Mouse (Mus musculus) heart, postnatal 10 days (tissue): Measurements from ENCODE around the gene Pcnx2. TPM values are rescaled to one million over a fixed set of nuclear protein-coding genes. Genes with fewer than 3 reads are reported as not detected.
A peak's percentile ranks its signal among the peaks of the same experiment; 100 is the strongest.

ENCODE experiments used
- DNase-seq, 2 experiments: peaks; one replicate each; pipeline ENCODE4 v3.0.0; 2021
- intact Hi-C: fragments of 180-260 bp; cut with DNase I; formaldehyde crosslinking; loops from one replicate; pipeline ENCODE4 v1.15.1; 2025
- total RNA-seq, 2 experiments: library from RNA; stranded (reverse); gene quantifications; 2 replicates each; pipeline ENCODE4 v1.2.3; 2021

Pcnx2 gene
- under 1 TPM; 0.45 TPM for total RNA-seq

DNA sequence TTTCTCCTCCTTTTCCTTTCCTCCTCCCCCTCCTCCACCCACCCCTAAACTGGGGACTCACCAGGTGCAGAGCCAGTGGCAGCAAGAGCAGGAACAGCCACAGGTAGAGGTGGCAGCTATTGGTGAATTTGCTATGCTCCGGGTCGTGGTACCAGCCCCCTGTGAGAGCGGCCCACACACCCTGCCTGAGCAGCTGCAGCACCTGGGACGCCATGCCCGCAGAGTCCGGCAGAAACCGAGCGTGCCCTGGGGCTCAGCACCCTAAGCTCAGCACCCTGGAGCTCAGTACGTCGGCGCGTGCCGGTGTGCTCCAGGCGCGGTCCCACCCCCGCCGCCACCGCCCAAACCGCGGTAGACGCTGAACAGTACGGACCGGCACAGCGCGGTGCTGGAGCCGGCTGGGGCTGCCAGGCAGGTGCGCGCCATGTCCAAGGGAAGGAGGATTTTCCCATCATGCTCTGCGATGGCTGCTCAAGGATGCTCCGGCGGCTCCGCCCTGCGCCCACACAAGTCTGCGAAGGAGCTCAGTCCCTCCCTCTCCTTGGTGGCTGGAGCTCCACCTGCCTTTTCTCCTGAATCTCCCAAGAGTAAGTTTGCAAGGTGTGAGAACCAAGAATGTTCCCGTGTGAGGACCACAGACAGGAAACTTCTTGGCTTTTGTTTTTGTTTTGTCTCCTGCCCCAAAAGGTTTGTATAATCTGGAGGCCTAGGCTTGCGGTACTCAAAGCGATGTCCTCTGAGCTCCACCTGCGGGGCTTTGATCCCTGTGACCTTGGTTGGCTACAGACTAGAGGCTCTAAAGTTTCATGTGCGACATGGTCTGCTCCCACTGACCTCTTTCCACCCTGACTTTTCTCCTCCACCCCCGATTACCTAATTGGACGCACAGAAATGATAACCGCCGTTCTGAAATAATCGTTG lies at the start of gene Pcnx2:
Gene Pcnx2, minus strand, starts transcription at position 450 of the 921 bp plus-strand sequence.
- DNase-seq: no peak
- intact Hi-C loops: no loop called here

DNA sequence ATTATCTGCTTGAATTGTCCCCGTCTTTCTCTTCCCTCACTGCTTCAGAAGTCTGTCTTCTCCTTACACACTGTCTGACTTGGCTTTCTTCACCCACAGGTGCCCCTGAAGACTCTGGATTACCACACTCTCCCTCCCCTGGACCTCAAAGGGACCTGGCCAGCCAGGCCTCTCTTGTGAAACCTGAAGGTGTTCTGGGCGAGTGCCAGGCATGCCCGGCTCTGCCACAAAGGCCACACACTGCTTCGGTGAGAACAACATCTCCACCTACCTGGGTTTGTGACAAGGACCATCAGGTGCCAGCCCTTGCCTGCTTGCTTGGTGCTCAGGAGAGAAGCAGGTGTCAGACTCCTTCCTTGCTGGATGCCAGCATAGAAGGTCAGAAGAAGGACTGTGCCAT lies 46.4 kb upstream of the Pcnx2 start:
- intact Hi-C loops: no loop called here
- no peak for DNase-seq

DNA sequence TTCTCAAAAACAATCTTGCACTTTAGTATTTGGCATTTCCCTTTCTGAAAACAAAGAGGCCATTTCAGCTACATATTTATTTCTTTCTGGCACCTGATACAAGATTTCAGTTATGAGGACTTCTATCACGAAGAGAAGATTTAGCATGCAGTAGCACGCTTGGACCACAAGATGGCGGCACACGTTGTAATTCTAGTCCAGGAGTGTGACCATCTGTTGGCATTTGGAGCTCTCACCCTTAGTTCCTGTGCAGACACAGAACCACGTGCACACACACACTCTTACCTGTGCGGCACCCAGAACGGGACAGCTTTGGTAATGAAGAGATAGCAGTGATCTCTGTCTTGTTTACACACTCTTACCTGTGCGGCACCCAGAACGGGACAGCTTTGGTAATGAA lies 37.5 kb upstream of the Pcnx2 start:
- DNase-seq: peak; percentile 33 to 71
- intact Hi-C loops: no loop called here

DNA sequence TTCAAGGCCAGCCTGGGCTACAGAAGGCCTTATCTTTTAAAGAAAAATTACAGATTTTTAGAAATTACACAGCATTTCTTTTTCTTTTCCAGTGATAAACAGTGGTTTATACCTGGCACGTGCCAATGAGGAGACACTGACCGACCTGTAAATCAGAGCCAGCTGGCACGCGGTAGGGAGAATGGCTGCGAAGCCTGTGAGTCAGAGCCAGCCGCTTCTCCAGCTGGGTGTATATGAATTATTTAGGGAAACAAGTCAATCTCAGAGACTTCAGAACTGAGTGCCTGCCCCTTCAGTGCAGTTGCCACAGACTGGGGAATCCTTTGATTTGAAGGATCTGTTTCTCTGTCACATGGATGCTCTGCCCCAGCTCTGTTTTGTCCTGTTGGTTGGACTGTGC lies 33.7 kb upstream of the Pcnx2 start:
- intact Hi-C loops: no loop called here
- DNase-seq: no peak

DNA sequence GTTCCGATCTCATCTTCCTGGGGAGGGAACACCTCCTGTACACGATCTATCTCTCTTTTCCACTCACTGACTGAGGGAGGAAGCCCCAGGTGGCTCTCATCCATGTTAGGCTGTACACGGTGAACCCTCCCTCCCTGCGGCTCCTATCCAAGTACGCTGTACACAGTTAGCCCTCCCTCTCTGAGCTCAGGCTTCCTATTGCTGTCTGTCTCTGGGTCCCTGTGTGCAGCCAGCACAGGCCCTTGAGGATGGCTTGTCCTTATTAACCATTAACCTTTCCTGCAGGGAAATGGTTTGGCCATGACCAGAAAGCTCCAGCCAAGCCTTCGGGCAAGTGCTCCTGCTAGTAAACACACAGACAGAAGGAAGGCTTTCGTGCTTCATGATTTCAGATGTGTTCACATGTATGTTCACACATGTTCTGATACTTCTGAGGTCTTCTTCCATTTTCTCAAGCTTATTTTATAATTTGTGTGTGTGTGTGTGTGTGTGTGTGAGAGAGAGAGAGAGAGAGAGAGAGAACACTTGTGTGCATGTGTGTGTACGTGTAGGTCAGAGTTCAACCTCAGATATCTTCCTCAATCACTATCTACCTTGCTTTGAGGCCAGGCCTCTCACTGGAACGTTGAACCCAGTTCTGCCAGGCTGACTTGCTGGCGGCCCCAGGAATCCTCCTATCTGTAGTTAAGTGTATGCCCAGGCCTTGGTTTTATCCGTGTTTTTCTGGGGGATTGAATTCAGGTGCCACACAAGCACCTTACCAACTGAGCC lies 32.3 kb upstream of the Pcnx2 start:
- intact Hi-C loops: no loop called here
- no peak for DNase-seq

DNA sequence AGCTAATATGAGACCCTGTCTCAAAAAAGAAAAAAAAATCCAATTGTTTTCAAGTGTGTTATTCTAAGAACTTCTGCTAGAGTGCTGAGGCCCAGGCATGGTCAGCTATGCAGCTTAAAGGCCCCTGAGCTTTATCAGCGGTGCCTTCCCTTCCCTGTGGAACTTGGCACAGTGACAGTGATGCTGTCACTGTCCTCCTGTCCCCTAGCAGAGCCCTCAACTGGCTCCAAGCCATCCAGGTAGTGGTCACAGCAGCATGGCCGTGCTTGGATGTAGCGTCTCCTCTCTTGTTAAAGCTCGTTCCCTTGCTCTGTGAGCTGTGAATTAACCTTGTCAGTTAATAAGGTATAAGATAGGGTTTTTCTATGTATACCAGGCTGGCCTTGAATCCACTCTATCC lies 28.5 kb upstream of the Pcnx2 start:
- DNase-seq: no peak
- intact Hi-C loops: no loop called here

DNA sequence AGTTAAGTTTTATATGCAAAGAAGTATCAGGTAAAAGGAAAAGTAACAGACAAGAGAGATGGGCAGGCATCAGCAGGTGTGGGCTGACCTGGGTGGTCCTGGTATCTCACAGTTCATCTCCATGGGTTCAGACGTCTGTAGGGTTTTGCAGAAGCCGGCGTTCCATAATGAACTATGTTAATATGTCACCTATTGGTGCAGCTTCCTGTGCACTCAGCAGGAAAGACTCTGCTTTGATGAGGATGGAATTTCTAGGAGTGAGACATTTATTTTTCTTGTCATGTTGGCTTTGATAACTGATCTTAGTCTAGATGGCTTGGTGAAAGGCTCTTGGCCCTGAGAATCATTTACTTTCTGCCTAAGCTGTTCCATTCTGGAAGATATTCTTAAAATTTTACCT lies 24.2 kb upstream of the Pcnx2 start:
- intact Hi-C loops: no loop called here
- no peak for DNase-seq

DNA sequence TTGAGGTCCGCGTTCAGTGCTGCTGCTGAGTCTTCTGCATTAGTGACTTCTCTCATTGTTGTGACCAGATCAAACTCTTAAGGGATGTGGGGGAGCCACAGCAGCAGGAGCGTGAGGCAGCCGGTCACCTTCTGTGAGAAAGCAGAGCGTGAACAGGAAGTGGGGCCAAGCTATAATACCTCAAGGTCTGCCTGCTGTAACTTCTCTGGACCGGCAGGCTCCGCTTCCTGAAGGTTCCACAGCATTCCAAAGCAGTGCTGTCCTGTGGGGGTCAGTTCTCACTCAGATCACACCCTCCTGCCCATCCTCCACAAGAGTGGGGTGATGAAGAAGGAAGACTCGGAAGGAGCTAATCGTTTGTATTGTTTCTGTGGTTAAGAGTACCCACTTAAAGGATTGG lies 22.6 kb upstream of the Pcnx2 start:
- intact Hi-C loops: no loop called here
- no peak for DNase-seq

DNA sequence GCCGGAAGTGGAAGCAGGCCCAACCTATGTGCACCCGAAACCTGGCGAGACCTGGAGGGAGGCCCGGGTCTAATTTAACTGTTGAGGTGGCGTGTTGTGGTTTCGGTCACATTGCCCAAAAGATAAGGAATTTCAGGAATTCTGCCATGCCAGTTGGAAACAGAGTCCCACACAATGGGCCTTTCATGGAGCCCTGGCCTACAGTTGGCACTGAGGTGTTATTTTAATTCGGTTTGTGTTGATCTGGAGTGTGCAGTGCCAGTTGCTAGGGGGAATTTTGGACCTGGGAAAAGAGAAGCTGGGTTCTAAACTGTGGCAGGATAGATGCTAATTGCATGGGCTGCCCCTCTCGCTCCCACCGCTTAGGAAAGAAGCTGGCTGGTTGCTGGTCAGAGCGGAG lies 22.2 kb upstream of the Pcnx2 start:
- no peak for DNase-seq
- intact Hi-C loops: no loop called here

DNA sequence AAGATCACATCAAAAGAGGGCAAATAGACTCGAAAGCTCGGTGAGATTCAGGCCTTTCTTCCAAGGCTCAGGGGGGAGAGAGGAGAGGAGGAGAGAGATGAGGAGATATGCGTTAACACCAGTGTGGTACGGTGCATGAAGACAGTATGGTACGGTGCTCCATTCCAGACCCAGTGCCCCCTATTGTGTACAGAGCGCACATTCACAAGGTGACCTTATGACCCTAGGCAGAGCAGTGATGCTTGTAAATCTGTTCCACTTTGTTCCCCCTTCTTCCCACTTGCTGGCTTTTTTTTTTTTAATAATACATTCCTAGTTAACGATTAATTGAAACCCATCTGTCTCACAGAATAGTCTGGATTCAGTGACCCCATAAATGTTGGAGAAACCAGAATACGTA lies 21.4 kb upstream of the Pcnx2 start:
- intact Hi-C loops: no loop called here

DNA sequence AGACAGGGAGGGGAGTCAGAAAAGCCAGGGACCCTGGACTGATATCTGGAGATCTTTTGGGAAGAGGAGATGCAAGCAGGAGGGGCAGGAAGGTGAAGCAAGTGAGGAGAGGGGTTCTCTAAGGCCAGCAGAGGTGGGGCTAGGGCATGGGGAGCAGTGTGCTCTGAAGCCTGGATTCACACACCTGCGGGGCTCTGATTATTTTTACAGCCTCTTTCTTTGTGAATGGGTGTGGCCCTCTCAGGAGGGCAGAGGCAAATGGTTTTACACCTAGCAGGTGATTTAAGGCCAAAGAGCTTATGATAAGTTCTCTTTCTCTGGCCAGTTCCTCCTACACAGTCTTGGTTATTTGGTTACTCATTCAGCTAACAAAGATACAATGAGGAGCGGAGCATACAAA lies 20.6 kb upstream of the Pcnx2 start:
- intact Hi-C loops: no loop called here

More for the DNA sequence above, 21.4 kb upstream of the Pcnx2 start:
- no peak for DNase-seq

DNA sequence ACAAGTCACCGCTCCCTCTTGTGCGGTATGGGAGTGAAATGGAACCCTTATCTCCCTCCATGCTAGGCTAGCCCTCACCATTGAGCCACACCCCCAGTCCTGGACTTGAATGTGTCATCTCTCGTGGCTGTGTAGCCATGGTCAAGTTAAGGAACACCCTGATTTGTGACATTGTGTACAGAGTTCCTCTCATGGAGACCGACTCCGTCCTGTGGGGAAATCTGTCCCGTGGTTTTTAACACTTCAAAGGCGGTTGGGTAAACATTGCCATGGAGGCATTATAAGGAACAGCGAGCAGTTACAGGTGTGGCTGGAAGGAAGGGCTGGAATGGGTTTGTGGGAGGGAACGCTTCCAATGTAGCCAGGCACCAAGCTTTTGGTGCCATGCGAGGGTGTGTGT lies 18.9 kb upstream of the Pcnx2 start:
- DNase-seq: no peak
- intact Hi-C loops: no loop called here

More for the DNA sequence above, 20.6 kb upstream of the Pcnx2 start:
- no peak for DNase-seq

DNA sequence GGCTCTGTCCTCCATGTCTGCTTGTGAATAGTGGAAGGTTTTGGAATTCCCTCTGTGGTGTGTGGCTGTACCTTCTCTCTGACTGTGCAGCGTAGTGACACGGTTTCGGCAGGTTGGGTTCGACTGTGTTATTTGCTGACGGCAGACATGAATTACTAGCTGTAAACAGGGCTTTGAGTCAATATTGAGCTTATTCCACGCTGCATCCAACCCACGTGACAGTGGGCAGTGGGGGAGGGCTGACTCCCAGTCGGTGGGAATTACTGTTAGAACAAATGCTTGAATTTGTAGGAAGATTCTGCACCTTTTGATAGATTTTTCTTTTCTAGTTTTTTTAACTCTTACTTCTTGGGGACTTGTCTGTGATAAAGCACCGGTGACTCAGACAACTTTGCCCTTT lies 16.3 kb upstream of the Pcnx2 start:
- intact Hi-C loops: no loop called here
- DNase-seq: no peak

DNA sequence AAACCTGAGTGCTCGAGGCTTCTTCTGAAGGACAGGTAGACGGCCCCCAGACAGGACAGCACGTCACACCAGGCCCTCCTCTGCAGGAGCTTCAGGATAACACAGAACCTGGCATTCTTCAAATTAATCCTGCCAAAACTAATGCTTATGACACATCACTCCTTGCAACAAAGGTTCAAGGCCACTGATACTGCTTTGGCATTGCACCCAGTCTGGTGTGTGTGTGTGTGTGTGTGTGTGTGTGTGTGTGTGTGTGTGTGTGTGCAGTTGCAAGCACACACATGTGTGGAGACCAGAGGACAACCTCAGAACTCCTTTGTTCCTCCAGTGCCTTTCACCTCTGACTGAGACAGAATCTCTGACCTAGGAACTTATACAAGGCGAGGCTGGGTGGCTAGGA lies 15.1 kb upstream of the Pcnx2 start:
- intact Hi-C loops: no loop called here
- DNase-seq: no peak

DNA sequence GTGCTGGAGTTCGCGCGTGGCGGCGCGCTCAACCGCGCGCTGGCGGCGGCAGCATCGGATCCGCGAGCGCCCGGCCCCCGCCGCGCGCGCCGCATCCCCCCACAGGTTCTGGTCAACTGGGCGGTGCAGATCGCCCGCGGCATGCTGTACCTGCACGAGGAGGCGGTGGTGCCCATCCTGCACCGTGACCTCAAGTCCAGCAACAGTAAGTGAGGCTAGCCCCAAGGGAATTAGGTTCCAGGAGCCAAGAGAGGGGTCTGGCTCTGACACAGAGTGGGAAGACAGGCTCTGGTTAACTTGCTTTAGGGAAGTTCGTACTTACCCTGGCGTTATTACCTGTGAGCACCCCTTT lies 13.1 kb upstream of the Pcnx2 start:
- no peak for DNase-seq
- intact Hi-C loops: no loop called here

DNA sequence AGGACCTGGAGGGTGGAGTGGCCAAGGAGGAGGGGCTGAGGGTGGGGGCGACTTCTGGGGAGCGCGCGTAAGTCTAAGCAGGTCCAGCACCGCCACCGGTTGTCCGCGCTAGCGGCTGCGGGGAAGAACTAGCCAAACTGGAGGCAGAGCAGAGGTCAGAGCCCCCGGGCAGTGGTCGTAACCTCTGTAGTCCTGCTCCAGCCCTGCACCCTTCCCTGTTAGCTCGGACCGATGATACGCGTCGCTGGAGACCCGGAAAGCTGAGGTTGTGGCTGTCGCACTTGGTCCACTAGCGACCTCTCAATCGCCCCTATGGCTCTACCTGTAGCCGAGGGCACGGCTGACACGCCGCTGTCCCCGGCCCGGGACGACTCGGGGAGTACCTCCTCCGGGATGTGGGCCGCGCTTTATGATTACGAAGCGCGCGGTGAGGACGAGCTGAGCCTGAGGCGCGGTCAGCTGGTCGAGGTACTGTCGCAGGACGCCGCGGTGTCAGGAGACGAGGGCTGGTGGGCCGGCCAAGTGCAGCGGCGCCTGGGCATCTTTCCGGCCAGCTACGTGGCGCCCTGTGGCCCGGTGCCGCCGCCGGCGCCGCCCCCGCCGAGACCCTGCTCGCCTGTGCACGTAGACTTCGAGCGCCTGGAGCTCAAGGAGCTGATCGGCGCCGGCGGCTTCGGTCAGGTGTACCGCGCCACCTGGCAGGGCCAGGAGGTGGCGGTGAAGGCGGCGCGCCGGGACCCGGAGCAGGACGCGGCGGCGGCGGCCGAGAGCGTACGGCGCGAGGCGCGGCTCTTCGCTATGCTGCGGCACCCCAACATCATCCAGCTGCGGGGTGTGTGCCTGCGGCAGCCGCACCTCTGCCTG lies 12.5 kb upstream of the Pcnx2 start, which contains the start of gene Map3k21:
Gene Map3k21, plus strand, starts transcription at position 86 of the 864 bp plus-strand sequence.
- intact Hi-C loops: no loop called here
- peak; percentile 30 to 45 for DNase-seq

DNA sequence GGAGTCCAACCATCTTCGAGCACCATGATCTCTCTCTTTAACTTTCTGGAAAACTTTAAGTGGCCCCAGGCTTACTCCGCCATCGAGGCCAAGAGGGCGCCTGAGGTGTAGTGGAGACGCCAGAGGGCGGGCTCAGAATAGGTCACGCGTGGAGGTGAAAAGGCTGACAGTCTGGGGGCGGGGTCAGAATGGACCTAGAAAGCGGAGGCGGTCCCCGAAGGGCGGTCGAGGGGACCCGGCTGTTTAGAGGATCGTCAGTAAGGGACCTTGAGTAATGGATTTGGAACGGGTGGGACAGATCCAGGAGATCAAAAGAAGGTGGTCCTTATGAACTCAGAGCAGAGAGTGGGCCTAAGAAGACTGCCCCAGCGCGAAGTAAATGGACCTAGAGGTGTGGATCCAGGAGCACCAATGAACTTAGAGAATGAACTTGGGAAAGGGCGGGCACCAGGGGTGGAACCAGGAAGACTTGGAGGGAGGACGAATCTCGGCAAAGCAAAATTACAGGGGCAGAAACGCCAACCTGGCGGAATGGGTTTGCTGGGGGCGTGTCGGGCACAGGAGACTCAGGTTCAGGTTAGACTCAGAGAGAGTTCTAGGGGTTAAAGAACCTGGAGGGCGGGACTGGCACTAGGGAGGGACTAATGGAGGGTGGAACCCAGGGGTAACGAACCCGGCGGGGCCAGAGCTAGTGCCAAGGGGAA lies 11.7 kb upstream of the Pcnx2 start:
- DNase-seq: peak; percentile 34 to 41
- intact Hi-C loops: no loop called here

DNA sequence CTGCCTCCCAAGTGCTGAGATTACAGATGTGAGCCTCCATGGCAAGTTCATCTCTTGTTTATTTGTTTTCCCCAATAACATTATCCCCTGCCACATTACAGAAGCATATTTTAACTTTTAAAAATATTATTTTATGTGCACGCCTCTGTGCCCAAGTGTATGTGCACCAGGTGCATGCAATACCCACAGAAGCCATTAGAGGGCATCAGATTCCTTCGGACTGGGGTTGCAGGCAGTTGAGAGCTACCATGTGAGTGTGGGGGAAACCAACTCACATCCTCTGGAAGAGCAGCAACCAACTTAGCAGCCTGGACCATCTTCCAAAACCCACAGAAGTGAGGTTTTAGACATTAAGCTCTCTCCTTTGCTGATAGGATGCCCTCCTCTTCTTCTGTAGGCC lies 9.2 kb upstream of the Pcnx2 start:
- intact Hi-C loops: no loop called here
- DNase-seq: no peak

DNA sequence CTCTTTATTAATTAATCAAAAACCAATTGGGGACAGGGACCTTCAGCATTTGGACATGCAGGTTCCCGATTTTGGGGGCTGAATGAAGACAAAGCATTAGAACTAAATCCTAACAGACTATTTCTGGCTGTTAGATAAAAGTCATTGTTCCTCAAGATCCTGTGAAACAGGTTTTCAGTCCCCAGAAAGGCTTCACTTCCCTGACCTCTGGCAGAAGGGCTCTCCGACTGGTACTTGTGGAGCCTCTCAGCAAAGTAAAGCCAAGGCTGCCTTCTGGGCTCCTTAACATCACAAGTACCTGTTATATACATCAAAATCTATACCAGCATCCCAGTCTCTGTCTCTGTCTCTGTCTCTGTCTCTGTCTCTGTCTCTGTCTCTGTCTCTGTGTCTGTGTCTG lies 7.2 kb upstream of the Pcnx2 start:
- intact Hi-C loops: no loop called here

DNA sequence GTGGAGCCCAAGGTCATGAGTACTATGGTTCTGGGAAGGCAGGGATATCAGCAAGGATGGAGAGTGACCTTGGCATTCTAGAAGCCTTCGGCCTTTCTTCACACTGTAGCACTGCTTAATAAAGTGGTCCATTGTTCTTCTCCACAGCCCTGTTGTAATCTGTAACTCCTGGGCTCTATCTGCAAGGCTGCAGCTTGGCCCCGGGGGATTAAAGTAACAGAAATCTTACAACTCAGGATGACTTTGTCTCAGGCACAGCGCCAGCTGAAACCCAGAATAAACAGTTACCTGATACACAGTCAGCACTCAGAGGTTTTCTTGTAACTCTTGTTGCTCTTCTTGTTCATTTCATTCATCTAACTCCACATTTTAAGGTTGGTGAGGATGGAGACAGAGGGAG lies 4.4 kb upstream of the Pcnx2 start:
- DNase-seq: no peak
- intact Hi-C loops: no loop called here

More for the DNA sequence above, 7.2 kb upstream of the Pcnx2 start:
- DNase-seq: no peak
